Mouse (Mus musculus): ENCODE data around the gene Cul7.

Cul7 gene

DNA sequence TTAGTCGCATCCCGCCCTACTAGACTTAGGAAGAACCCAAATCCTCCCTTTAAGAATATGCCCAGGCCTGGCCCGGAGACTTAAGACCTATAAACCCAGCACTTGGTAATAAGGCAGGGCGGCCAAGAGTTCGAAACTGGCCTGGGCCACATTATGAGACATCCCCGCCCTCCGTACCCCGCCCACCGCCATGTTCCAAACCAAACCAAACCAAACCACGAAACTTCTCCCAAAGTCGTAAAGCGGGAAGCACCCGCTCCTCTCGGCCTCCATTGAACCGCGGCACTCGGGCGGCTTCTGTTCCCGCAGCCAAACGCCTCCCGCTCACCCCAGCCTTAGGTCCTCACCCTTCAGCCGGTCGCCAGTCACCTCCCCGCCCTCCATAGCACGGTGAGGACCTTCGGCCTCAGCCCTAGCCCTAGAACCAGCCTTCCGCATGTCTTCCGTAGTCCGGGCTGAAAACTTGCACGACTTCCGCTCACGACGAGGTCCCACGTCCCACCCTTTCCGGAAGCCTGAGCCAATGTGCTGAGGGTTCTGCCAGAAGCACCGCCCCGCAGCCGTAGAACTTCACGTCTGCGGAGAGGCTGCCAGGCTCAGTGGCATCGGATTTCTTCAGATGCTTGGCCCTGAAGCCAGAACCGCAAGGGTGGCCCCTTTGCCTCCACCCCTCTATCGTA lies 23.9 kb downstream of the Cul7 start, which contains the start of gene Rrp36:
TSS of gene Rrp36 (minus strand) at position 503 of the 680 bp plus-strand sequence.
- peak; percentile 92 for DNase-seq

DNA sequence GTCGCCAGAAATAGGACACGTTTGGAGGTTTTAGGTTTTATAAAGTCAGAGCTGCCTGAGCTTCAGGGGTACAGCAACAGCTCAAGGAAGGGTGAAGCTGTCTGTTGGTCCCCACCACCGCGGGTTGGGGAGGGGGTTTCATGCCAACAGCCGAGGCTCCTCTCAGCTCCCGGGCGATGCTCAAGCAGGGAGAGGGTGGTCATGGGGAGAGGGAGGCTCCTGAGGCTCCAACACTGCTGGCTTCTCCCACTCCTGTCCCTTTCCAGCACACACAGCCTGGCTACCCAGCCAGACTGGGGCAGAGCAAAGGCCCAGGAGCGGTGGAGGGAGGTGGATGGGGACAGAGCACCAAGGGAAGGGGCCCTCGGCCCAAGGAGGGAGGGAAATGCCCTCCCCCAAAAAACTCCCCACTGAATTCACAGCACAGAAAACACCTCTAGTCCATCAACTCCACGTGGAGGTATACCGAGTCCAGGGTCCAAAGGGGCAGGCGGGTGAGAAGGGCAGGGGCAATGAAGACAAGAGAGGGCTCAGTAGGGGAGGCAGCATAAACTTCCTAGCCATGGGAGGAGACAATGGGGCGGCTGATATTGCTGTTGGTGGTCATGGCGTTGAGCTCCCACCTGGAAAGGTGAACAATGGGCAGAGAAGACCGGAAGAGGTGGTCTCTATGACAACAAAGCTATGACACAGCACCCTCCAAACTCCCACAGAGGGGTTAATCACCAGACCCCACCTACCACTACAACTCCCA lies 24.6 kb downstream of the Cul7 start:
- DNase-seq = no peak

DNA sequence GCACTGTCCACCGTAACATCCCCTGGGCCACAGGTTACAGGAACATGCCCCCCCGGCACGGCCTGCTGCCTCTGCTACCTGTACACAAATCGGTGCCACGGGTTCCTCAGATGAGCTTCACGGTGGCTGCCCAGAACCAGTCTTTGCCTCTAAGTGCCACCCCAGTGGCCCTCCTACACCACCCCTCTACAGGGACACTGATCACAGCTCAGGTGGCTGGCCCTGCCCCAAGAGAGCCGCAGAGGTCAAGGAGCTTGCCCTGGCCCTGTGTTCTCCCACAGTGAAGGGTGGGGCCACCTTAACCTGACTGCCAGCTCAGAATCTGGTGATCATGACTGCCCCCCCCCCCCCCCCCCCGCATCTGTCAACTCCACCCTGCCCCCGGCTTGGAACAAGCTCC lies 28.3 kb downstream of the Cul7 start, which contains the start of gene Mea1:
TSS of gene Mea1 (plus strand) at position 378 of the 400 bp plus-strand sequence.
- DNase-seq = peak; percentile 51

DNA sequence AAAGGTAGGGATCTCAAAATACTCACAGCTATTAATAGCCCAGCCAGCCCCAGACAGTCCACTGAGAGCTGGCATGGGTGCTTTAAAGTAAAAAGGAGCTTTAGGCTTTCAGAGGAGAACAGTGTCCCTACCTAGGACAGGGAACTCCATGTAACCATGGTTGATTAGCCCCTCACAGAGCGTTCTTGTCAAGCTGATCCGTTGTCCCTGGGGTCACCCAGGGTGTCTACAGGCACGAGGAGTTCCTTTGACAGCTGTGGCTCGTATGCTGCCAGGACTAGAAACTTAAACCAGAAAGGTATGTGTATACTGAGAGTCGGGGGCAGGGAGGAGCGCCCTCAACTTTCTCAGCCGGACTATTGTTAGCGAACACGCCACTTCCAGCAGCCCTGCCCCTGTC lies 28.8 kb downstream of the Cul7 start:
- DNase-seq = no peak

DNA sequence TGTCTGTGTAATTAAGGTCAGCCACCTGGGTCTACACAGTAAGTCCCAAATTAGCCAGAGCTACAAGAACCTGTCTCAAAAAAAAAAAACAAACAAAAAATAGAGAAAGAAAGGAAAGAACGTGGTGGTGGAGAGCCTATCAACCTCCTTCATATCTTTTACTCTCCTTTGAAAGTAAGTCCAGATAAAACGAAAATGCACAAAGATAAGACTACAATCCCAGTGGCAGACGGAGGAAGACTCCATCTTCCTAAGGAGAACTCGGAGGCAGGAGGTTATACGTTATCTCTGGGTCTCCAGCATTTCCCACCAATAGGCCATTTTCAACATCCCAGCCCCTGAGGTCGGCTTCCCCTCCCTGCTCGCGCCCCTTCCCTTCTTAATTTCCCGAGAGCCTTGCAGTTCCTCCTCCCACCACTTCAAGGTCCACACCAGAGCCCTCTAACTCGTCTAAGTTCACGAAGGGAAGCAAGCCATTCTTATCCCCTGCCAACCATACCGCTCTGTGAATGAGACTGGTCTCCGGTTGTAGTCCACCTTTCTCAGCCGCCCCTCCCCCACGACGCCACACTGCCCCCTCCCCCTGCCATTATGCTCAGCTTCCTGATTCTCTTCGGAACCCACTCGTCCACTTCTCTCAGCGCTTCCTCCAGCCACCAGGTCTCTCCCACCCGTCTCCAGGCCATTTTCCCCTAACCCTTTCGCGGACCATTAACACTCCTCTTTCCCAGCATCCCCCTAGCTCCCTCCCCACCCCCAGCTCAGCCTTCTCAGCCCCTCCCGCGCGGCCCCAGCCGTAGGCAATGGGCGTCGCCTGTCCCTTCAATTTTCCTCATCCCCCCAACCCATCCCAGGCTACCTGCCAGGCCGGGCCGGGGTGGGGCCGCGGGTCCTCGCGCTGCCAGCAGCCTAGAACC lies 30.0 kb downstream of the Cul7 start:
- peak; percentile 40 for DNase-seq

DNA sequence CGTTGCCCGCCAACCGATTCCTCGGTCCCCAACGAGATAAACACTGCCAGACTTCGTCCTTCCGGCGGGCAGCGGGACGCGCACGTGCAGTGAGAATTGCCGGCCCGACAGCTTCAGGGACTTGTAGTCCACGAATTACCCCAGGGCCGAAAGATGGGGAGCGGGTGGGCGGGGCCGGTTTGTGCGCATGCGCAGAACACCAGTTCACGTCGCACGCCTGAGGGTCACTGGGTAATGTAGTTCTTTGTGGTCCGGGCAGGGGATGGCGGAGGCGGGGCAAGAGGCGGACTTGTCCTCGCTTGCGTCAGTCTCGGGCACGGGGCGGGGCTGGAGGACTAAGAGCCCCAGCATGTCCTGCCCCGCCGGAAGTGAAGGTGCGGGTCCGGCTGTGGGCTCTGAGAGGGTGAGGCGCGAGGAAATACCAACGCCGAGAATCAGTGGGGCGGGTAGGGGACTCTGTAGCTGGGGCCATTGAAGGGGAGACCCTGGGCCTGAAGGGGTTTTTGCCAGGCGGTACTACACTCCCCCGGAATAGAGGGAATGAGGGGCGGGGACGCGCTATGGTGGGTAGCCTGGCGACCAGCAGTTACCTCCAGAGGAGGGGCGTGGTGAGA lies 30.7 kb downstream of the Cul7 start, which contains the start of gene Klhdc3:
TSS of gene Klhdc3 (minus strand) at position 155 of the 614 bp plus-strand sequence.
- DNase-seq = peak; percentile 96

DNA sequence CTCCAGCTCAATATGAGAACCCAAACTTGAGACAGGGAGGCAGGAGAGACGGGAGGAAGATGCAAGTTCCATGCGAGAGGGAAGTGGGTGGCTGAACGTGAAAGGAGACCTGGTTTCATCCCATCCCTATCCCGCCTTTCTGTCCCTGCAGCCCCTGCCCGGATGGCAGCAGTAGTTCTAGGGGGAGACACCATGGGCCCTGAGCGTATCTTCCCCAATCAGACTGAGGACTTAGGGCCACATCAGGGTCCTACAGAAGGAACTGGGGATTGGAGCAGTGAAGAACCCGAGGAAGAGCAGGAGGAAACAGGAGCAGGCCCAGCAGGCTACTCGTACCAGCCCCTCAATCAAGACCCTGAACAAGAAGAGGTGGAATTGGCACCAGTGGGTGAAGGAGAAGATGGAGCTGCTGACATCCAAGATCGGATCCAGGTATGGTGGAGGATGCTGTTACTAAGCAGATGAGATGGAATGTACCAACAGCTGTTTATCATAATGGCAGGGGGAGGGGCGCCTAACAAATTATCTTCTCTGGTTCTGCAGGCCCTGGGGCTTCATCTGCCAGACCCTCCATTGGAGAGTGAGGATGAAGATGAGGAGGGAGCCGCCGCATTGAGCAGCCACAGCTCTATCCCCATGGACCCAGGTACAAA lies 31.5 kb downstream of the Cul7 start:
- no peak for DNase-seq

DNA sequence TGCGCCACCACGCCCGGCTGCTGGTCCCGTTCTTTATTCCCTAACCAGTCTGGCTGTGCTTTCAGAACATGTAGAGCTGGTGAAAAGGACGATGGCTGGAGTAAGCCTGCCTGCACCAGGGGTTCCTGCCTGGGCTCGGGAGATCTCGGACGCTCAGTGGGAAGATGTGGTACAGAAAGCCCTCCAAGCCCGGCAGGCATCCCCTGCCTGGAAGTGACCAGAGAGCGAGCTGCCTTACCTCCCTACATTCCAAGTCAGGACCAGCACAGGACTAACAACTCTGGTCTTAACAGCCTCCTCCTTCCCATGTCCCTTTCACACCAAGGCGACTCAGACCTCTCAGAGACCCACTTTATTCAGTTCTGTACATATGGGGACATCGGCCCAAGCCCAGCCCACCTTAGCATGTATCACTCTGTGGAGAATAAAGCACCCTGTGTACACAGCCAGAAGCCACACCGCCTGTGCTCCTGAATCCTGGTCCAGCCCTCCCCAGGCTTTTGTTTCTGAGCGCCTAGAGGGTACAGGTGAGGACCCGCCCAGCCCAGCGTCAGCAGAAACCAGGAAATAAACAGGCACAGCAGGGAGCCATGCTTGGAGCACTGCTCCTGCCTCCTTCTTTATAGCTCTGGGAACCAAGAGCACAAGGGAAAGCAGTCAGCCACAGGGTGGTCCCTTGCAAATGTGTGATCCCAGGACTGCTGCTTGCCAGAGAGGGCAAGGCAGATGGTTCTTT lies 32.7 kb downstream of the Cul7 start:
- DNase-seq = no peak

DNA sequence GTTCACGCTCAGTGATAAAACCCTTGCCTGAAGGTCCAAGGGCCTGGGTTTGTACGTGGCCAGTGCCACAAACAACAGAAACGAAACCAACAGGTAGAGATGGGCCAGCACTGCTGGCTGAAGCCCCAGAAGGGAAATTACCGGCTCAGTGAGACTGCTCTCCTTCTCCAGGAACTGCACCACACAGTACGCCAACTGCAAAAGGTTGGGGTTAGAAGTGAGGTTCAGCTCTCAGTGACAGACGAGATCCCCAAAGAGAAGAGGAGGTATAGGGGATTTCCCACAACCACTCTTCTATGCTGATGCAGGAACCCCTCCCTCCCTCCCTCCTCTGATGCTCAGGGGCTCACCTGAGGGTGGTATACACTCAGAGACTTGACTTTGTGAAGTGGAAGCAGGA lies 35.8 kb downstream of the Cul7 start:
- DNase-seq = no peak

DNA sequence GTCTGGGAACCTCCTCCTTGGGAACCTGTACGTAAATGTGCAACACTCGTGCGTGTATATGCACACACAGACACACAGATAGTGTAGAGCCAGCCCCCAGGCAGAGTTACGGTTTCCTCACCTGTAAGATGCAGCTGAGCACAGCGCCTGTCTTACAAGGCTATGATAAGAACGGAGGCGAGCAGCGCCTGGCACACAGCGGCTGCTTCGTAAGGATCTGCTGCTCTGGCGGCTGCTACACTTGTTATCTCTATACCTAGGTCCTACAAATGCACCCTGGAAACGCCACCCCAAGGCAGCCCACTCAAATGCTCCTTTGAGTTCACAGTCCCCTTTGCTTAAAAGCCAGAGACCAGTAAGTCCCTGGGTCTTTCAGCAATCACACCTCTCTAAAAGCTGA lies 40.5 kb downstream of the Cul7 start:
- no peak for DNase-seq

DNA sequence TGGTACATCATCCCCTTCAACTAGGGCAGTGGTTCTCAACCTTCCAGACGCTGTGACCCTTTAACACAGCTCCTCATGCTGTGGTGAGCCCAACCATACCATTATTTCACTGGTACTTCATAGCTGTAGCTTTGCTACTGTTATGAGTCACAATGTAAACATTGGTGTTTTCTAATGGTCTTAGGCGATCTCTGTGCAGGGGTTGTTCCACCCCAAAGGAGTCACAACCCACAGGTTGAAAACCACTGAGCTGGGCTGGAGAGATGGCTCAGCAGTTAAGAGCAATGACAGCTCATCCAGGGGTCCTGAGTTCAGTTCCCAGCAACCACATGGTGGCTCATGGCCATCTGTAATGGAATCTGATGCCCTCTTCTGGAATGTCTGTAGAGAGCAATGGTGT lies 41.3 kb downstream of the Cul7 start:
- DNase-seq = no peak

DNA sequence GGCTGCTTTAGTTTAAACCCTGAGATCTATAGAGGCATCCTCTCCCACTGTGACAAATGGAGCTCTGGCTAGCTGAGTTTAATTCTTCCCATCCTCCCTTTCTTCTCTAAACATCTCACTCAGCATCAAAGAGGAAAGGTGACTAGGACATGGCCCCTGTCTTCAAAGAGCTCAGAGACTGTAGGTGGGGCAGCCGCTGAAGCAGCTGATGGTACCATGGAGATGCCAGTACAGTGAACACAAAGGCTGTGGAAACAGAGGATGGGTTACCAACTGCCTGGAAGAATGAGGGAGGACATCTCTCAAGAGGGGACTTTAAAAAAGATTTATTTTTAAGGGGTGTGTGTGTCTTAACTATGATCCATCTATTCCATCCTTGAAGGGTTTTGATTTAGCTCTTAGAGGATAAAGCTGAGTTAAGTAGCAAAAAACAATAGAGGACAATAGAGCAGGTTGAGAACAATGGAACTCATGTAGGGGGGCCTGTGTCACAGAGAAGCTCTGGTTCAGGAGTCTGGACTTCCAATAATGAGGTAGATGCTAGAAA lies 44.5 kb downstream of the Cul7 start:
- DNase-seq = no peak

DNA sequence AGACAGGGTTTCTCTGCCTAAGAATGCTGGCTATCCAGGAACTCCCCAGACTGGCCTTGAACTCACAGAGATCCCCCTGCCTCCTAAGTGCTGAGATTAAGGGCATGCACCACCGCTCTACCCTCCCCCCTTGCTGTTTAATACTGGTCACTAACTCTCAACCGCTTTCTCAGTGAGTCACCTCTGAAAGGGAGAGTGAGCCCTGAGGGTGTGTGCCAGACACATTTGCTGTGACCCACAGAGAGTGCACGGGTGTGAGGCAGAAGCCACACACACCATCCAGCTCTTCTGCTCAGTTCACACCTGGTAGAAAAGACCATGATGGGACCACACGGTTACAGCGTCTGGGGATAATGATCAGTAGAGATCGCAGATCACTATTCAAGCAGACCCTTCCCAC lies 48.4 kb downstream of the Cul7 start:
- no peak for DNase-seq

DNA sequence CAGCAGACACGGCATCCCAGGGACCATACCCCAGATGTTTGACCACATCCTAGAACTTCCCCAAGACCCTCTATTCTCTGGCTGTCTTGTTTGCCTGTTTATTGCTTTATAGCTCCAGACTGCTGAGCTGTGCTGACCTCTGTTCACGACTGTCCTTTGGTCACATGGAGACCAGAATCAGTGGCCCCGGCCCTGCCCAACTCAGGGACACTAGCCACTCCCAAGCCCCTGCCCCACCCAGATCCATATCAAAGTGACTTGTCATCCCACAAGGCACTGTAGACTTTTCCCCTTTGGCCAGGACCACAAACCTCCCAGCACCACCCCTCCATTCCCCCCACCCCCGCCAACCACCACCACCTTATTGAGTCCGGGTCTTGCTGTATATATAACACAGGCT lies 49.1 kb downstream of the Cul7 start:
- no peak for DNase-seq

DNA sequence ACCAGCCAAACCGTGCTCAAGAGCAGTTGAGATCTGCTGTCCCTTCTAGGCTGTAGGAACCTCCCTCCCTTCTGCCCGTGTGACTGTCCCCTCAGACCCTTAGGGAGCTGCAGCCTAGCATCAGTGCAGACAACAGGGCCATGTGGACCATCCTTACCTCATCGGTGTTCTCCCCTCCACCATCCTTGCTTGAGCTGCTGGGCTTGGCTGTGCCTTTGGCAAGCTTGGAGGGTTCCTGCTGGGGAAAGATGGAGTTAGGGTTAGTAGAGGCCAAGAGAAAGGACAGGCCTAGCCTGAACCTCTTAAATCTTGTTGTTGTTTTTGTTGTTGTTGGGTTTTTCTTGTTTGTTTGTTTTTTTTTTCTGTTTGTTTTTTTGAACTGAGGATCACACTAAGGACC lies 49.8 kb downstream of the Cul7 start:
- DNase-seq = no peak

DNA sequence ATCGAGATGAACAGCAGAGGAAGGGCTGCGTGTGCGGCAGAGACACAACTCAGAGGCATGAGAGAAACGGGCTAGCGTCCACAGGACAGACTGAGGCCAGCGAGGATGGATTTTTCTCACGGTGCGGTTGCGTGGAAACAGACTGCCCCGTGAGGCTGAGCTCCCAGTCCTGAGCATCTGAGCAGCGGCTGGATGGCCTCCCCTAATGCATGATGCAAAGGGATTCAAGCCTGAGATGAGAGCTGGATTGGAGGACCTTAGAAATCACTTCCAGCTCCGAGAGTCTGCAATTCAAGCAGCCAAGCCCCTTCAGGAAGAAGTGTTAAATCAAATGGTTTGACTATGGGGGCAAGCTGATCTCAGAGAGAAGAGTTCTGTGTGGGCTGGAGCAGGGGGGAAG lies 51.4 kb downstream of the Cul7 start:
- DNase-seq = no peak

DNA sequence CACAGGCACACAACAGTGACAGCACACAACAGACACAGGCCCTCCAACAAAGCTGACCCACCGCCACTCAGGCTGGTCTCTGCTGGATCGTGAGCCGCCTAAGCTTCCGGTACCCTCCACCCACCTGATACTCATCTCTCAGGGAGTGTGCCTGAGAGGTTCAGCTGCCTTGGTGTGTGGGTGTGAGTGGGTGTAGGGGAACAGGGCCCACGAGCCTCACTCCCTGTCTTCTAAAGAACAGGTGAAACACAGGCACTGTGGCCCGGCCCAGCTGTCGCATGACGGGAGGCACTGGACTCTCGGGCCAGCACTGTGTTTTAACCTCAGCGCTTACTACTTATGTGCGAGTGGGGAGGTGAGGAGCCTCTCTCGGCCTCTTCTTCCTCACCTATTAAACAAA lies 52.0 kb downstream of the Cul7 start:
- DNase-seq = no peak

DNA sequence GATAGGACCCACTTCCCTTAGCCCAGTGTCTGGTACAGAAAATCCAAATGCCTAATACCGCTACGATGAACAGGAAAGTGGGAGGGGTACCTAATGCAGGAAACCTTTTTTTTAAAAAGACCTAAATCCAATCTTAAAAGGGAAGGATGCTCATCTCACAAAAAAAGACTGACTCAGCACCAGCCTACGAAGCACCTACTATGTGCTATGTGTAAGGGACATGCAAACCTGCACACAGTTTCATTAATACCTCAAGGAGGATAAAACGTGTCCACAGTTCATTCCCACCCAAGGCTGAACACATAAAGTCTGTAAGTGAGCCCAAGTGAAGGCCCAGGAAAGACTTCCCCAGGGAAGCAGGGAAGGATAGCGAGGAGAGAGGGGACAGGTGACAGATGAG lies 52.4 kb downstream of the Cul7 start:
- no peak for DNase-seq

DNA sequence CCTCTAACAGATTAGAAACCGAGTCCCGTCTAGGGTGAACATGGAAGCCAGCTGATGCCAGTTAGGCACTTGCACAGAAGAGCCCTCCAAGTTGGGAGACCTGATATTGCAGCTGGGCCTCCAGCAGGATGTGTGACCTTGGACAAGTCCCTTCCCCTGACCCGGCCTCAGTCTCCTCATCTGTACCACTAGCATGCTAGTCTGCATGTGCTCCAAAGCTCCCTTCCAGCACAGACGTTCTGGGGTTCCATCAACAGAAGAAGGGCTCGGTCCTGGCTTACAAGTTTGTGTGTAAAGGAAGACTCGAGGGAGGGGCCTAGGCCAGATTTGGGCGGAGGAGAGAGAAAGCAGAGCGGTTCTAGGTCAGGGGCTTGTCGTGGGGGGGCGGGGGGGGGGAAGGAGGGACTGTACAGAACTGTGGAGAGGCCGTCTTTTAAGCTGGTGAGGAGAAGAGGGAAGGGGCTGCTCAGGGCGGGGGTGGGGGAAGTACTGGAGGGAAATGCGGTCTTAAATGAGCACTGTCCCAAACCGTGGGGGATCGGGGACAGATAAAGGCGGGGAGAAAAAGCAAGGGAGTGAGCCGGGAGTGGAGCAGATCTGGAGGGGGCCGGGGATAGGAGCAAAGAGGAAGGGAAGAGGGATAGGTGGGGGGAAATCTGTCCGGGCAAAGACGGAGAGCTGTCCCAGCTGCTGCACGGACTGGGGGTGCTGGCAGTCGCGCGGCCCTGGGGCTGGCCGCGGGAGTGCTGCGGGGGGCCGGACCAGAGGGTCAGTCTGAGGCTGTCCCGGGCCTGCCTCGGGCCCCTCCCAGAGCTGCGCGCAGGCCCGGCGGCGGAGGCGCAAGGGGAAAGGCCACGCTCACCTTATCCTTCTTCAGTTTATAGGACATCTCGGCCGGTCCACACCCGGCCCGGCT lies 54.1 kb downstream of the Cul7 start:
- DNase-seq = no peak

Measured in kidney, adult 11 months (tissue).